Mouse (Mus musculus) CH12.LX (cell line): ENCODE measurements around the gene Jmjd1c. TPM values are rescaled to one million over a fixed set of nuclear protein-coding genes. Genes with fewer than 3 reads are reported as not detected.
A peak's percentile ranks its signal among the peaks of the same experiment; 100 is the strongest.

ENCODE experiments used
- DNase-seq: peaks from one replicate; pipeline ENCODE4 v3.0.0-alpha.2; 2013; ENCODE audit errors: extremely low read depth
- H3K27ac ChIP-seq: 2 replicates; pipeline ENCODE4 v1.5.1; 2012; ENCODE audit warnings: low read depth, mild to moderate bottlenecking, control low read depth, moderate library complexity; ENCODE audit not compliant: insufficient read depth
- H3K27me3 ChIP-seq: replicated peaks from 2 replicates; pipeline ENCODE3; 2012; ENCODE audit warnings: inconsistent platforms
- H3K36me3 ChIP-seq, 2 experiments: replicated peaks in 1 of 2; 2 replicates each; pipeline versions ENCODE3 to v1.6.1; 2012; ENCODE audit warnings: inconsistent platforms in 1 of 2, low read length in 1 of 2, mild to moderate bottlenecking in 1 of 2, mixed read lengths in 1 of 2, moderate library complexity in 1 of 2; ENCODE audit not compliant: control insufficient read depth in 1 of 2, insufficient read depth in 1 of 2
- H3K4me1 ChIP-seq, 2 experiments: 2 replicates each; pipeline ENCODE4 v1.6.1; 2012; ENCODE audit warnings: inconsistent platforms in 1 of 2, moderate library complexity in 1 of 2; ENCODE audit not compliant: insufficient read depth in 2 of 2, control insufficient read depth in 1 of 2
- H3K4me2 ChIP-seq: 2 replicates; pipeline ENCODE4 v1.6.1; 2012; ENCODE audit warnings: low read depth, mild to moderate bottlenecking, control low read depth; ENCODE audit not compliant: poor library complexity, insufficient read depth, severe bottlenecking
- H3K4me3 ChIP-seq, 3 experiments: fragments of 150-350 bp in 1 of 3; sonication (generic) in 1 of 3; replicated peaks in 1 of 3; 2 replicates each; pipeline versions ENCODE3 to v1.5.1; 2011 to 2012; ENCODE audit warnings: low read depth in 2 of 3, low read length in 2 of 3, mild to moderate bottlenecking in 2 of 3, moderate library complexity in 2 of 3, control low read depth in 1 of 3, improper control_type of control experiment in 1 of 3, inconsistent platforms in 1 of 3, mixed read lengths in 1 of 3; ENCODE audit not compliant: poor library complexity in 1 of 3
- H3K79me2 ChIP-seq: replicated peaks from 2 replicates; pipeline ENCODE4 v1.6.1; 2012; ENCODE audit warnings: mild to moderate bottlenecking, moderate library complexity; ENCODE audit not compliant: control insufficient read depth, poor library complexity, insufficient read depth, severe bottlenecking; ENCODE audit errors: extremely low read depth
- H3K9ac ChIP-seq: 2 replicates; pipeline ENCODE4 v1.6.1; 2012; ENCODE audit warnings: low read depth, mild to moderate bottlenecking, control low read depth, moderate library complexity; ENCODE audit not compliant: insufficient read depth
- H3K9me3 ChIP-seq: replicated peaks from 2 replicates; pipeline ENCODE3; 2012; ENCODE audit warnings: low read length, inconsistent platforms, mixed read lengths
- CHD2 ChIP-seq: IDR thresholded peaks from 2 replicates; pipeline ENCODE4 v1.6.1; 2011; ENCODE audit warnings: low read length, improper control_type of control experiment
- E2F4 ChIP-seq: IDR thresholded peaks from 2 replicates; pipeline ENCODE4 v1.6.1; 2011; ENCODE audit warnings: low read depth, low read length, improper control_type of control experiment; ENCODE audit not compliant: insufficient replicate concordance
- ELF1 ChIP-seq: IDR thresholded peaks from 2 replicates; pipeline ENCODE4 v1.6.1; 2014; ENCODE audit warnings: low read depth, mild to moderate bottlenecking, inconsistent platforms, low read length, improper control_type of control experiment
- ETS1 ChIP-seq: conservative IDR thresholded peaks from 2 replicates; pipeline ENCODE4 v1.6.1; 2012; ENCODE audit warnings: low read depth, mild to moderate bottlenecking, inconsistent platforms, low read length, improper control_type of control experiment, moderate library complexity
- GABPA ChIP-seq: IDR thresholded peaks from 2 replicates; pipeline ENCODE4 v1.6.1; 2012; ENCODE audit warnings: low read depth, low read length, improper control_type of control experiment, inconsistent platforms; ENCODE audit not compliant: insufficient replicate concordance
- HCFC1 ChIP-seq: IDR thresholded peaks from 2 replicates; pipeline ENCODE4 v1.6.1; 2012; ENCODE audit warnings: low read depth, mild to moderate bottlenecking, inconsistent platforms, low read length, improper control_type of control experiment
- IRF4 ChIP-seq: IDR thresholded peaks from 2 replicates; pipeline ENCODE4 v1.6.1; 2014; ENCODE audit warnings: low read depth, mild to moderate bottlenecking, inconsistent platforms, low read length, improper control_type of control experiment
- JUN ChIP-seq: IDR thresholded peaks from 2 replicates; pipeline ENCODE4 v1.6.1; 2011; ENCODE audit warnings: low read depth, mild to moderate bottlenecking, low read length, improper control_type of control experiment, moderate library complexity; ENCODE audit not compliant: insufficient read depth
- JUND ChIP-seq: conservative IDR thresholded peaks from 2 replicates; pipeline ENCODE4 v1.6.1; 2011; ENCODE audit warnings: low read depth, low read length, improper control_type of control experiment
- MAX ChIP-seq: IDR thresholded peaks from 2 replicates; pipeline ENCODE4 v1.6.1; 2011; ENCODE audit warnings: low read length, improper control_type of control experiment
- MEF2A ChIP-seq: IDR thresholded peaks from 2 replicates; pipeline ENCODE4 v1.6.1; 2014; ENCODE audit warnings: low read depth, mild to moderate bottlenecking, inconsistent platforms, low read length, improper control_type of control experiment, borderline replicate concordance
- MXI1 ChIP-seq: IDR thresholded peaks from 2 replicates; pipeline ENCODE4 v1.6.1; 2011; ENCODE audit warnings: mild to moderate bottlenecking, low read depth, low read length, improper control_type of control experiment
- RAD21 ChIP-seq: IDR thresholded peaks from 2 replicates; pipeline ENCODE4 v1.6.1; 2011; ENCODE audit warnings: low read depth, mild to moderate bottlenecking, low read length, improper control_type of control experiment, moderate library complexity
- RCOR1 ChIP-seq: conservative IDR thresholded peaks from 2 replicates; pipeline ENCODE4 v1.6.1; 2012; ENCODE audit warnings: low read depth, mild to moderate bottlenecking, inconsistent platforms, low read length, improper control_type of control experiment
- TBP ChIP-seq: conservative IDR thresholded peaks from 2 replicates; pipeline ENCODE4 v1.6.1; 2011; ENCODE audit warnings: low read depth, low read length, improper control_type of control experiment
- TCF12 ChIP-seq: IDR thresholded peaks from 2 replicates; pipeline ENCODE4 v1.6.1; 2014; ENCODE audit warnings: low read depth, mild to moderate bottlenecking, inconsistent platforms, low read length, improper control_type of control experiment
- USF2 ChIP-seq: conservative IDR thresholded peaks from 2 replicates; pipeline ENCODE4 v1.6.1; 2011; ENCODE audit warnings: low read depth, low read length, improper control_type of control experiment
- ZC3H11A ChIP-seq: IDR thresholded peaks from 2 replicates; pipeline ENCODE4 v1.6.1; 2012; ENCODE audit warnings: low read depth, mild to moderate bottlenecking, inconsistent platforms, low read length, improper control_type of control experiment
- ZKSCAN1 ChIP-seq: IDR thresholded peaks from 2 replicates; pipeline ENCODE4 v1.6.1; 2012; ENCODE audit warnings: low read depth, inconsistent platforms, low read length, improper control_type of control experiment, borderline replicate concordance
- ZMIZ1 ChIP-seq: IDR thresholded peaks from 2 replicates; pipeline ENCODE4 v1.6.1; 2012; ENCODE audit warnings: low read depth, mild to moderate bottlenecking, inconsistent platforms, low read length, improper control_type of control experiment
- ZNF384 ChIP-seq: IDR thresholded peaks from 2 replicates; pipeline ENCODE4 v1.6.1; 2012; ENCODE audit warnings: low read depth, low read length, improper control_type of control experiment, inconsistent platforms
- dilution Hi-C: fragments of 300-500 bp; cut with MboI; formaldehyde crosslinking; loops from 2 replicates; pipeline ENCODE4 v1.14.3; 2020; ENCODE audit warnings: low sequenced_read_pairs; ENCODE audit not compliant: extremely low pct_unique_long_range_greater_than_20kb, extremely low pct_ligation_motif_present
- in situ Hi-C: fragments of 300-500 bp; cut with MboI; formaldehyde crosslinking; loops from 3 replicates; pipeline ENCODE4 v1.14.3; 2019; ENCODE audit warnings: low sequenced_read_pairs, low pct_ligation_motif_present, low pct_unique_long_range_greater_than_20kb, mixed read lengths
- polyA plus RNA-seq: library from polyadenylated mRNA; unstranded; fragments of >175 nt; gene quantifications from 2 replicates; pipeline ENCODE4 v1.2.1, GENCODE M21; 2012; ENCODE audit warnings: low read depth; ENCODE audit not compliant: insufficient read length
- total RNA-seq, 2 experiments: library from RNA; depleted of rRNA; stranded (reverse); fragments of 300-350 nt in 1 of 2; fragments of >200 nt in 1 of 2; gene quantifications; 2 replicates each; pipeline ENCODE4 v1.2.3; 2012 to 2014

The Jmjd1c gene
- total and polyA plus RNA-seq, 3 experiments, result 41.2 to 50.1 (median 41.6) TPM

GRCm38 (mm10) chr10:67193003-67193652, 97.2 kb downstream of the Jmjd1c start:
- H3K36me3 ChIP-seq, result peaks cover 27 to 69% of the 10 kb centered on the region in 2 experiments
- H3K4me2 ChIP-seq, result no peak overlapping the region
- peaks cover 11 to 64% of the 10 kb centered on the region in 2 experiments; a peak in 3 of 4 replicates for H3K4me1 ChIP-seq
- dilution Hi-C loops, result no loop called here
- H3K79me2 ChIP-seq, result peaks cover 84% of the 10 kb centered on the region
- no peaks in the 10 kb centered on the region for H3K27me3 ChIP-seq
- no peak overlapping the region for H3K4me3 ChIP-seq
- TF ChIP-seq ETS1 (no peak), E2F4 (no peak), RCOR1 (no peak), IRF4 (no peak), USF2 (no peak), TCF12 (no peak), HCFC1 (no peak), RAD21 (no peak), ZKSCAN1 (no peak), ZMIZ1 (no peak), TBP (no peak), MAX (no peak), ZC3H11A (no peak), JUND (no peak), ELF1 (no peak), MXI1 (no peak), MEF2A (no peak), ZNF384 (no peak), GABPA (no peak), JUN (no peak)
- DNase-seq, result no peak
- peaks cover 4% of the 10 kb centered on the region for H3K9me3 ChIP-seq
- in situ Hi-C loops, result no loop called here
- H3K9ac ChIP-seq, result no peak overlapping the region
- H3K27ac ChIP-seq, result no peak overlapping the region

- Histone ChIP-seq H3K9ac (no peak overlapping the region), H3K27ac (0 out of 2 replicates have a peak overlapping the region, but pooled peaks have one; percentile 7), H3K9me3 (peaks cover 4% of the 10 kb centered on the region), H3K4me3 (no peak overlapping the region), H3K4me2 (no peak overlapping the region), H3K27me3 (no peaks in the 10 kb centered on the region), H3K79me2 (peaks cover 86% of the 10 kb centered on the region), H3K36me3 (peaks cover 26 to 73% of the 10 kb centered on the region in 2 experiments), H3K4me1 (peaks cover 13 to 71% of the 10 kb centered on the region in 2 experiments; a peak in 3 of 4 replicates)
- in situ Hi-C loops (no loop called here), dilution Hi-C loops (no loop called here)
- no peak for DNase-seq
- peak; percentile 48 for TF ChIP-seq CHD2
- no peak for TF ChIP-seq HCFC1
Observed at GRCm38 (mm10) chr10:67194046-67194445, 98.1 kb downstream of the Jmjd1c start.
